ENCODE assay signal across 23 mouse cellular contexts in the genomic region with DNA sequence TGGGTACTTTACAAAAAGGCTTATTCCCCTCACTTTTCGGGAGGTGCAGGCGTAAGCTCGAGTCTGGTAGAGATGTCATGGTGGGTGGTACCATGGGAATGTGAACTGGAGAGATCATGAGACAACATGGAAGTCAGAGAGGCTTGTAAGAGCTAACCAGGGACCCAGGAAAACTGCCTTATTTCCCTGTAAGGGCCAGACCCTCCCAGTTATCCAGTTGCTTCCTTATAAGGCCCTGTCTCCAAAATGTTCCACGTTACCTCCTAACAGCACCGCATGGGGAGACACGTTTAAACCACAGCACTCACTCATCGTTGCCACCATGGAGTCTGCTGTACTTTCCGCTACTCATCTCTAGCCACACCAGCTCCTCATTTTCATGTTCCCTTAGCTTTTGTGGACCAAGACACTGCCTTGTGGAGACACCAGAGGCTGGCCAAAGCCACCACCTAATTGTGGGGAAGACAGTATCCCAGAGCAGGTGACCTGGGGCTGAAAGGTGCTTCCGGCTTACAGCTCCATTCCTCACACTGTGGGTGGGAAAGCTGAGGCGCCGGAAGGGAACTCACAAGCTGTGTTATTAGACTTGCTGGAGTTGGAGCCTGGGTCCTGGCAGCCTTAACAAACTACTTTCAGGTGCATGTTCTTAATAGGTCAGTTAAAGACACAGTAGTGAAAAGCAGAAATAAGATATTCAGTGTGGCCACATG. TPM values are rescaled to one million over a fixed set of nuclear protein-coding genes. Genes with fewer than 3 reads are reported as not detected.
"Had no signal": no experiment of that assay in that cellular context is flagged by ENCODE, and none has a peak within 500 bp of the region (broad histone marks: within the 10 kb centered on the region; RNA-seq: fewer than 3 reads in every experiment).

No protein-coding gene starts in this region.

- DNase-seq: kidney, adult 9 months; kidney, postnatal 25 days; left cerebral cortex, postnatal 4 days; liver, postnatal 0 days; lung, embryonic 14.5 days; retina, postnatal 1 day; right cerebral cortex, postnatal 25 days; thymus, adult 18-20 months; thymus, postnatal 36 days had no signal

- H3K27ac ChIP-seq: limb, embryonic 12.5 days; limb, embryonic 15.5 days; liver, embryonic 14.5 days; macrophage; midbrain, embryonic 10.5 days; midbrain, embryonic 13.5 days; neural tube, embryonic 13.5 days had no signal

- H3K4me1 ChIP-seq: midbrain, embryonic 10.5 days; midbrain, embryonic 13.5 days had no signal

- H3K36me3 ChIP-seq: limb, embryonic 12.5 days; limb, embryonic 15.5 days; midbrain, embryonic 10.5 days; midbrain, embryonic 13.5 days; neural tube, embryonic 13.5 days had no signal

- H3K9me3 ChIP-seq: limb, embryonic 12.5 days; limb, embryonic 15.5 days; midbrain, embryonic 10.5 days; midbrain, embryonic 13.5 days; neural tube, embryonic 13.5 days had no signal

- H3K4me3 ChIP-seq: limb, embryonic 12.5 days; limb, embryonic 15.5 days; megakaryocyte, embryonic 14.5 days; midbrain, embryonic 10.5 days; midbrain, embryonic 13.5 days; myocyte; neural tube, embryonic 13.5 days had no signal

- H3K9ac ChIP-seq: limb, embryonic 12.5 days; limb, embryonic 15.5 days; liver, embryonic 14.5 days; liver, postnatal 0 days; lung, embryonic 14.5 days; midbrain, embryonic 13.5 days; neural tube, embryonic 13.5 days had no signal

- ATAC-seq: liver, postnatal 0 days; lung, postnatal 0 days; midbrain, embryonic 13.5 days; midbrain, embryonic 16.5 days had no signal

- H3K27me3 ChIP-seq: limb, embryonic 15.5 days had no signal

- H3K4me2 ChIP-seq: limb, embryonic 12.5 days; limb, embryonic 15.5 days; liver, embryonic 11.5 days; lung, embryonic 14.5 days; midbrain, embryonic 13.5 days; neural tube, embryonic 13.5 days had no signal

RNA-seq across cellular contexts. Expression of gene Htra1, which starts 9.0 kb away (rescaled TPM):
- total RNA-seq: monocyte, adult 5-6 weeks; neutrophil, adult 5-6 weeks had no signal
